8 mouse cellular contexts compared by ENCODE assay signal in genomic region chr5:124528791-124529190, GRCm38 (mm10). TPM values are rescaled to one million over a fixed set of nuclear protein-coding genes. Genes with fewer than 3 reads are reported as not detected.
DNase-seq lines count a peak whose midpoint lies in the region; ATAC-seq and TF ChIP-seq lines count a peak whose summit lies in the region.

No protein-coding gene starts in this region.

- no peak overlapping the region for H3K9ac ChIP-seq in forebrain, embryonic 16.5 days (replicated peaks; ENCODE audit: low read depth, low read length)
- peak overlapping the region; percentile 34; the same call in 1 of the 2 replicates for H3K9ac ChIP-seq in hindbrain, embryonic 14.5 days

- H3K27ac ChIP-seq in cortical plate, adult 2 months (ENCODE audit: insufficient read depth, low read length), result peak overlapping the region; percentile 31
- no peak overlapping the region for H3K27ac ChIP-seq in forebrain, embryonic 16.5 days (ENCODE audit: low read length)
- H3K27ac ChIP-seq in hindbrain, embryonic 14.5 days, result peak overlapping the region; percentile 32; the same call in 1 of the 2 replicates

- H3K4me3 ChIP-seq in cortical plate, adult 2 months (ENCODE audit: insufficient read depth, low read length), result peak overlapping the region; percentile 92
- no peak overlapping the region for H3K4me3 ChIP-seq in forebrain, embryonic 16.5 days (replicated peaks; ENCODE audit: low read length)
- H3K4me3 ChIP-seq in hindbrain, embryonic 14.5 days (replicated peaks; ENCODE audit: low read length), result peak overlapping the region; percentile 83

- peak overlapping the region; percentile 6 for H3K4me2 ChIP-seq in forebrain, embryonic 16.5 days (ENCODE audit: low read length)
- peak overlapping the region; percentile 87 for H3K4me2 ChIP-seq in hindbrain, embryonic 14.5 days (replicated peaks)

- no peaks in the 10 kb centered on the region for H3K9me3 ChIP-seq in forebrain, embryonic 16.5 days (ENCODE audit: control insufficient read depth, low read length)
- no peaks in the 10 kb centered on the region for H3K9me3 ChIP-seq in hindbrain, embryonic 14.5 days (ENCODE audit: control insufficient read depth, low read length)

- no peak for TF ChIP-seq CTCF in cortical plate, adult 2 months (IDR thresholded peaks at IDR 0.05; ENCODE audit: extremely low read depth, insufficient read depth, low read length)

- peaks cover 4% of the 10 kb centered on the region; the same call in 1 of the 2 replicates for H3K4me1 ChIP-seq in cortical plate, adult 2 months (ENCODE audit: control insufficient read depth, insufficient read depth, low read length)
- H3K4me1 ChIP-seq in forebrain, embryonic 16.5 days (replicated peaks; ENCODE audit: control insufficient read depth, insufficient read depth, low read length), result peaks cover 31% of the 10 kb centered on the region
- H3K4me1 ChIP-seq in hindbrain, embryonic 14.5 days (replicated peaks; ENCODE audit: control insufficient read depth, insufficient read depth, low read length), result peaks cover 32% of the 10 kb centered on the region

- H3K36me3 ChIP-seq in forebrain, embryonic 16.5 days (ENCODE audit: control insufficient read depth, insufficient read depth), result no peaks in the 10 kb centered on the region
- H3K36me3 ChIP-seq in hindbrain, embryonic 14.5 days (replicated peaks; ENCODE audit: control insufficient read depth, insufficient read depth), result no peaks in the 10 kb centered on the region

- DNase-seq in hindbrain, embryonic 14.5 days (ENCODE audit: low spot score), result no peak
- DNase-seq in lung, postnatal 10 days, result peak; percentile 65
- DNase-seq in thymus, postnatal 36 days, result no peak
- no peak for DNase-seq in right cerebral cortex, postnatal 36 days (ENCODE audit: low spot score in 2 of 2)
- no peak for DNase-seq in ovary, postnatal 10 days (ENCODE audit: low spot score)
- DNase-seq in layer of hippocampus, adult 8-10 months (ENCODE audit: low spot score in 2 of 2), result no peak

- H3K27me3 ChIP-seq in forebrain, embryonic 16.5 days (replicated peaks; ENCODE audit: control insufficient read depth, insufficient read depth, low read length), result no peaks in the 10 kb centered on the region
- H3K27me3 ChIP-seq in hindbrain, embryonic 14.5 days (ENCODE audit: control insufficient read depth, insufficient read depth, low read length), result no peaks in the 10 kb centered on the region

- 40% methylated on average over 9 of the region's 9 CpGs for WGBS in forebrain, embryonic 16.5 days
- WGBS in hindbrain, embryonic 14.5 days, result 41% methylated on average over 9 of the region's 9 CpGs

- no peak for TF ChIP-seq POLR2A in cortical plate, adult 2 months (IDR thresholded peaks at IDR 0.05; ENCODE audit: extremely low read depth, insufficient read depth, low read length)

- ATAC-seq in forebrain, embryonic 16.5 days, result no peak
- no peak for ATAC-seq in hindbrain, embryonic 14.5 days (ENCODE audit: low FRiP score)

RNA-seq across cellular contexts. Expression of gene Rilpl1, which starts 2.4 kb away (rescaled TPM):
- polyA plus RNA-seq in cortical plate, adult 2 months (2012; rRNA removed), result 55.4 and 56.5 TPM in 2 replicates
- 9.7 and 11.8 TPM in 2 replicates for polyA plus RNA-seq in forebrain, embryonic 16.5 days (2015; fragmentation: Nextera tagmentation; extraction: Ambion mirVana)
- polyA plus RNA-seq in hindbrain, embryonic 14.5 days (2014; fragmentation: Nextera tagmentation; extraction: Ambion mirVana), result 13.2 and 15.2 TPM in 2 replicates
- 10 to 100 TPM; 67.1 to 69.2 (median 68.8) TPM for total RNA-seq in layer of hippocampus, adult 8-10 months (2022)

RNA-seq across cellular contexts. Expression of gene Tmed2, which starts 11.7 kb away (rescaled TPM):
- 110 and 121 TPM in 2 replicates for polyA plus RNA-seq in cortical plate, adult 2 months (2012; rRNA removed)
- 397 and 404 TPM in 2 replicates for polyA plus RNA-seq in forebrain, embryonic 16.5 days (2015; fragmentation: Nextera tagmentation; extraction: Ambion mirVana)
- polyA plus RNA-seq in hindbrain, embryonic 14.5 days (2014; fragmentation: Nextera tagmentation; extraction: Ambion mirVana), result 354 and 374 TPM in 2 replicates
- total RNA-seq in layer of hippocampus, adult 8-10 months (2022), result 100 to 1,000 TPM; 100 to 117 (median 109) TPM

RNA-seq across cellular contexts. Expression of gene Ddx55, which starts 23.9 kb away (rescaled TPM):
- polyA plus RNA-seq in cortical plate, adult 2 months (2012; rRNA removed), result 40.3 and 42.4 TPM in 2 replicates
- polyA plus RNA-seq in forebrain, embryonic 16.5 days (2015; fragmentation: Nextera tagmentation; extraction: Ambion mirVana), result 21.9 and 30.5 TPM in 2 replicates
- 18.8 and 22.7 TPM in 2 replicates for polyA plus RNA-seq in hindbrain, embryonic 14.5 days (2014; fragmentation: Nextera tagmentation; extraction: Ambion mirVana)
- 10 to 100 TPM; 27.5 to 36.8 (median 29.6) TPM for total RNA-seq in layer of hippocampus, adult 8-10 months (2022)

RNA-seq across cellular contexts. Expression of gene Snrnp35, which starts 45.9 kb away (rescaled TPM):
- polyA plus RNA-seq in cortical plate, adult 2 months (2012; rRNA removed), result 11.5 TPM in 2 replicates
- 21.8 and 25.1 TPM in 2 replicates for polyA plus RNA-seq in forebrain, embryonic 16.5 days (2015; fragmentation: Nextera tagmentation; extraction: Ambion mirVana)
- 8.5 and 9.0 TPM in 2 replicates for polyA plus RNA-seq in hindbrain, embryonic 14.5 days (2014; fragmentation: Nextera tagmentation; extraction: Ambion mirVana)
- 10 to 100 TPM; 25.7 to 31.5 (median 28.6) TPM for total RNA-seq in layer of hippocampus, adult 8-10 months (2022)

RNA-seq across cellular contexts. Expression of gene Eif2b1, which starts 50.1 kb away (rescaled TPM):
- 32.6 and 32.9 TPM in 2 replicates for polyA plus RNA-seq in cortical plate, adult 2 months (2012; rRNA removed)
- polyA plus RNA-seq in forebrain, embryonic 16.5 days (2015; fragmentation: Nextera tagmentation; extraction: Ambion mirVana), result 71.1 and 80.1 TPM in 2 replicates
- 67.8 TPM in 2 replicates for polyA plus RNA-seq in hindbrain, embryonic 14.5 days (2014; fragmentation: Nextera tagmentation; extraction: Ambion mirVana)
- total RNA-seq in layer of hippocampus, adult 8-10 months (2022), result 10 to 100 TPM; 34.2 to 36.9 (median 35.2) TPM
